Mouse (Mus musculus) embryonic fibroblast, embryonic 13.5 days (primary cell): ENCODE measurements around the gene Slc26a8.

Source experiments
- CTCF ChIP-seq: IDR thresholded peaks from 2 replicates; pipeline ENCODE4 v1.5.1; 2011; ENCODE audit warnings: mild to moderate bottlenecking, control low read depth, low read length, moderate library complexity, borderline replicate concordance; ENCODE audit not compliant: insufficient read depth
- POLR2A ChIP-seq: IDR thresholded peaks from 2 replicates; pipeline ENCODE4 v1.6.1; 2011; ENCODE audit warnings: low read depth, mild to moderate bottlenecking, control low read depth, low read length, moderate library complexity

GRCm38 (mm10) chr17:28640113-28640512, 49.9 kb downstream of the Slc26a8 start:
- no peak for TF ChIP-seq POLR2A
- no peak for TF ChIP-seq CTCF
